Mouse (Mus musculus): ENCODE data around the gene Mxra7. TPM values are rescaled to one million over a fixed set of nuclear protein-coding genes. Genes with fewer than 3 reads are reported as not detected.
A peak's percentile ranks its signal among the peaks of the same experiment; 100 is the strongest.

Gene Mxra7
- polyA plus RNA-seq, 1 experiment, result 126 TPM

- H3K27me3 ChIP-seq (ENCODE audit: control insufficient read depth, insufficient read depth, insufficient read length), result no peaks in the 10 kb centered on the region
- H3K36me3 ChIP-seq (ENCODE audit: control insufficient read depth, insufficient read depth), result peaks cover 53% of the 10 kb centered on the region
- no peak overlapping the region for H3K4me3 ChIP-seq
- TF ChIP-seq CEBPB (IDR thresholded peaks at IDR 0.05; ENCODE audit: insufficient read depth, poor library complexity, severe bottlenecking) (no peak), MYOG (IDR thresholded peaks at IDR 0.05; ENCODE audit: control insufficient read depth in 1 of 3, insufficient read depth in 1 of 3, insufficient read length in 2 of 3, low read depth in 2 of 3) (peak in 2 of 3 experiments; percentile 30 to 49), POLR2AphosphoS2 (IDR thresholded peaks at IDR 0.05; ENCODE audit: insufficient read length, low read depth) (no peak), MAX (IDR thresholded peaks at IDR 0.05; ENCODE audit: low read depth) (no peak), MYOD1 (IDR thresholded peaks at IDR 0.05; ENCODE audit: control insufficient read depth in 1 of 3, insufficient read length in 2 of 3, low read depth in 2 of 3) (peak in 2 of 3 experiments; percentile 4 to 55)
- H3K79me2 ChIP-seq (ENCODE audit: control insufficient read depth, insufficient read depth), result peaks cover 32% of the 10 kb centered on the region
- no peak overlapping the region for H3ac ChIP-seq (ENCODE audit: control insufficient read depth, insufficient read length)
- no peak overlapping the region for H3K4me2 ChIP-seq (ENCODE audit: low read depth)
Observed at GRCm38 (mm10) chr11:116836283-116836682, 8.4 kb upstream of the Mxra7 start.

GRCm38 (mm10) chr11:116834954-116835353, 7.1 kb upstream of the Mxra7 start:
- no peak overlapping the region for H3K4me3 ChIP-seq
- H3K36me3 ChIP-seq (ENCODE audit: control insufficient read depth, insufficient read depth), result peaks cover 41% of the 10 kb centered on the region
- no peaks in the 10 kb centered on the region for H3K27me3 ChIP-seq (ENCODE audit: control insufficient read depth, insufficient read depth, insufficient read length)
- H3K4me2 ChIP-seq (ENCODE audit: low read depth), result no peak overlapping the region
- TF ChIP-seq USF1 (IDR thresholded peaks at IDR 0.05; ENCODE audit: low read depth) (no peak), MYOG (IDR thresholded peaks at IDR 0.05; ENCODE audit: control insufficient read depth in 1 of 3, insufficient read depth in 1 of 3, insufficient read length in 2 of 3, low read depth in 2 of 3) (no peak), CEBPB (IDR thresholded peaks at IDR 0.05; ENCODE audit: insufficient read depth, poor library complexity, severe bottlenecking) (no peak), POLR2A (IDR thresholded peaks at IDR 0.05; ENCODE audit: insufficient read length, low read depth) (no peak), MAX (IDR thresholded peaks at IDR 0.05; ENCODE audit: low read depth) (no peak), MYOD1 (IDR thresholded peaks at IDR 0.05; ENCODE audit: control insufficient read depth in 1 of 3, insufficient read length in 2 of 3, low read depth in 2 of 3) (no peak), TCF3 (IDR thresholded peaks at IDR 0.05; ENCODE audit: insufficient read length, low read depth) (no peak), REST (IDR thresholded peaks at IDR 0.05; ENCODE audit: insufficient read depth, insufficient read length) (no peak), POLR2AphosphoS2 (IDR thresholded peaks at IDR 0.05; ENCODE audit: insufficient read length, low read depth) (no peak), SRF (IDR thresholded peaks at IDR 0.05; ENCODE audit: control insufficient read depth, insufficient read length, low read depth) (no peak), TCF12 (IDR thresholded peaks at IDR 0.05; ENCODE audit: insufficient read depth, poor library complexity, severe bottlenecking) (no peak), E2F4 (IDR thresholded peaks at IDR 0.05; ENCODE audit: insufficient read depth) (no peak)
- H3K79me2 ChIP-seq (ENCODE audit: control insufficient read depth, insufficient read depth), result peaks cover 19% of the 10 kb centered on the region
- H3ac ChIP-seq (ENCODE audit: control insufficient read depth, insufficient read length), result no peak overlapping the region

- H3ac ChIP-seq (ENCODE audit: control insufficient read depth, insufficient read length), result no peak overlapping the region
- TF ChIP-seq REST (IDR thresholded peaks at IDR 0.05; ENCODE audit: insufficient read depth, insufficient read length) (no peak), MYOG (IDR thresholded peaks at IDR 0.05; ENCODE audit: control insufficient read depth in 1 of 3, insufficient read depth in 1 of 3, insufficient read length in 2 of 3, low read depth in 2 of 3) (no peak), POLR2AphosphoS2 (IDR thresholded peaks at IDR 0.05; ENCODE audit: insufficient read length, low read depth) (no peak), MAX (IDR thresholded peaks at IDR 0.05; ENCODE audit: low read depth) (no peak), TCF12 (IDR thresholded peaks at IDR 0.05; ENCODE audit: insufficient read depth, poor library complexity, severe bottlenecking) (no peak), MYOD1 (IDR thresholded peaks at IDR 0.05; ENCODE audit: control insufficient read depth in 1 of 3, insufficient read length in 2 of 3, low read depth in 2 of 3) (no peak), CEBPB (IDR thresholded peaks at IDR 0.05; ENCODE audit: insufficient read depth, poor library complexity, severe bottlenecking) (no peak), USF1 (IDR thresholded peaks at IDR 0.05; ENCODE audit: low read depth) (no peak), POLR2A (IDR thresholded peaks at IDR 0.05; ENCODE audit: insufficient read length, low read depth) (no peak), TCF3 (IDR thresholded peaks at IDR 0.05; ENCODE audit: insufficient read length, low read depth) (no peak), E2F4 (IDR thresholded peaks at IDR 0.05; ENCODE audit: insufficient read depth) (no peak)
- peaks cover 26% of the 10 kb centered on the region for H3K36me3 ChIP-seq (ENCODE audit: control insufficient read depth, insufficient read depth)
- no peak overlapping the region for H3K4me2 ChIP-seq (ENCODE audit: low read depth)
- no peaks in the 10 kb centered on the region for H3K27me3 ChIP-seq (ENCODE audit: control insufficient read depth, insufficient read depth, insufficient read length)
- peaks cover 11% of the 10 kb centered on the region for H3K79me2 ChIP-seq (ENCODE audit: control insufficient read depth, insufficient read depth)
- H3K4me3 ChIP-seq, result no peak overlapping the region
Observed at GRCm38 (mm10) chr11:116832172-116832685, 4.4 kb upstream of the Mxra7 start.

- Histone ChIP-seq H3K4me2 (ENCODE audit: low read depth) (peak overlapping the region; percentile 90), H3K36me3 (ENCODE audit: control insufficient read depth, insufficient read depth) (no peaks in the 10 kb centered on the region), H3K27me3 (ENCODE audit: control insufficient read depth, insufficient read depth, insufficient read length) (no peaks in the 10 kb centered on the region), H3ac (ENCODE audit: control insufficient read depth, insufficient read length) (peak overlapping the region; percentile 59), H3K4me3 (peak overlapping the region; percentile 61), H3K79me2 (ENCODE audit: control insufficient read depth, insufficient read depth) (peaks cover 60% of the 10 kb centered on the region)
- TF ChIP-seq USF1 (IDR thresholded peaks at IDR 0.05; ENCODE audit: low read depth), result no peak
- peak in 1 of 3 experiments; percentile 54 for TF ChIP-seq MYOG (IDR thresholded peaks at IDR 0.05; ENCODE audit: control insufficient read depth in 1 of 3, insufficient read depth in 1 of 3, insufficient read length in 2 of 3, low read depth in 2 of 3)
- TF ChIP-seq POLR2A (IDR thresholded peaks at IDR 0.05; ENCODE audit: insufficient read length, low read depth), result peak; percentile 42
- TF ChIP-seq MYOD1 (IDR thresholded peaks at IDR 0.05; ENCODE audit: control insufficient read depth in 1 of 3, insufficient read length in 2 of 3, low read depth in 2 of 3), result peak in 1 of 3 experiments; percentile 37
- no peak for TF ChIP-seq SRF (IDR thresholded peaks at IDR 0.05; ENCODE audit: control insufficient read depth, insufficient read length, low read depth)
- no peak for TF ChIP-seq REST (IDR thresholded peaks at IDR 0.05; ENCODE audit: insufficient read depth, insufficient read length)
- TF ChIP-seq POLR2AphosphoS2 (IDR thresholded peaks at IDR 0.05; ENCODE audit: insufficient read length, low read depth), result no peak
- no peak for TF ChIP-seq TCF3 (IDR thresholded peaks at IDR 0.05; ENCODE audit: insufficient read length, low read depth)
- TF ChIP-seq MAX (IDR thresholded peaks at IDR 0.05; ENCODE audit: low read depth), result no peak
- TF ChIP-seq CEBPB (IDR thresholded peaks at IDR 0.05; ENCODE audit: insufficient read depth, poor library complexity, severe bottlenecking), result no peak
- no peak for TF ChIP-seq E2F4 (IDR thresholded peaks at IDR 0.05; ENCODE audit: insufficient read depth)
- no peak for TF ChIP-seq TCF12 (IDR thresholded peaks at IDR 0.05; ENCODE audit: insufficient read depth, poor library complexity, severe bottlenecking)
Observed at GRCm38 (mm10) chr11:116826550-116827504, 1.0 kb downstream of the Mxra7 start.
